Mouse (Mus musculus) C2C12 (cell line): ENCODE measurements around the gene Frmd4b. TPM values are rescaled to one million over a fixed set of nuclear protein-coding genes. Genes with fewer than 3 reads are reported as not detected.

Experiments used
- H3K27me3 ChIP-seq: one replicate; pipeline ENCODE4 v1.6.1; 2011; ENCODE audit not compliant: control insufficient read depth, insufficient read depth, insufficient read length
- H3K36me3 ChIP-seq: one replicate; pipeline ENCODE4 v1.6.1; 2011; ENCODE audit not compliant: control insufficient read depth, insufficient read depth
- H3K4me3 ChIP-seq: one replicate; pipeline ENCODE4 v1.5.1; 2011; ENCODE audit warnings: mild to moderate bottlenecking, control low read depth; ENCODE audit not compliant: poor library complexity, insufficient read depth, severe bottlenecking
- H3K79me2 ChIP-seq: one replicate; pipeline ENCODE4 v1.6.1; 2011; ENCODE audit not compliant: control insufficient read depth, insufficient read depth
- H3K79me3 ChIP-seq: one replicate; pipeline ENCODE4 v1.6.1; 2011; ENCODE audit warnings: low read depth, control low read depth
- H3ac ChIP-seq: one replicate; pipeline ENCODE3; 2011; ENCODE audit warnings: low read depth; ENCODE audit not compliant: control insufficient read depth, insufficient read length
- CEBPB ChIP-seq: IDR thresholded peaks from one replicate; pipeline ENCODE4 v1.6.1; 2011; ENCODE audit warnings: low read depth, mild to moderate bottlenecking, control low read depth, moderate library complexity
- CTCF ChIP-seq: IDR thresholded peaks from one replicate; pipeline ENCODE4 v1.5.1; 2011; ENCODE audit not compliant: control insufficient read depth, insufficient read depth, insufficient read length
- FOSL1 ChIP-seq: IDR thresholded peaks from one replicate; pipeline ENCODE4 v1.8.0; 2011; ENCODE audit warnings: mild to moderate bottlenecking, low read length; ENCODE audit not compliant: poor library complexity, insufficient read depth, severe bottlenecking
- MAX ChIP-seq: IDR thresholded peaks from one replicate; pipeline ENCODE4 v1.6.1; 2011; ENCODE audit warnings: mild to moderate bottlenecking, control low read depth
- MYOD1 ChIP-seq: IDR thresholded peaks from one replicate; pipeline ENCODE4 v1.6.1; 2011; ENCODE audit warnings: low read depth; ENCODE audit not compliant: control insufficient read depth, insufficient read length
- MYOG ChIP-seq: IDR thresholded peaks from one replicate; pipeline ENCODE4 v1.6.1; 2011; ENCODE audit not compliant: control insufficient read depth, insufficient read length; ENCODE audit errors: extremely low read depth
- USF1 ChIP-seq: IDR thresholded peaks from one replicate; pipeline ENCODE4 v1.6.1; 2011; ENCODE audit warnings: low read depth, mild to moderate bottlenecking, control low read depth, moderate library complexity
- polyA plus RNA-seq: library from polyadenylated mRNA; unstranded; fragments of >200 nt; fragmentation: generic; extraction: Trizol; gene quantifications from one replicate; pipeline ENCODE4 v1.2.1, GENCODE M21; 2012; ENCODE audit warnings: missing spikeins

Gene Frmd4b
- polyA plus RNA-seq, 1 experiment: not detected

GRCm38 (mm10) chr6:97239360-97239759 lies 378.0 kb downstream of the Frmd4b start:
- no peak for TF ChIP-seq MYOD1
- TF ChIP-seq CEBPB: no peak
- no peak for TF ChIP-seq MYOG
- no peak for TF ChIP-seq MAX
- TF ChIP-seq USF1: no peak
- TF ChIP-seq CTCF: no peak
- TF ChIP-seq FOSL1: no peak
- peaks cover 13% of the 10 kb centered on the region for H3K36me3 ChIP-seq
- no peaks in the 10 kb centered on the region for H3K27me3 ChIP-seq
- no peak overlapping the region for H3K4me3 ChIP-seq
- H3ac ChIP-seq: no peak overlapping the region
- H3K79me3 ChIP-seq: no peaks in the 10 kb centered on the region
- H3K79me2 ChIP-seq: no peaks in the 10 kb centered on the region

Other genes starting within 250 kb of the Frmd4b start
- gene Mitf, start 189.5 kb upstream of the Frmd4b start, polyA plus RNA-seq: 0.70 TPM